Mouse (Mus musculus): ENCODE results near the gene Ntn5.

- TF ChIP-seq CTCF (IDR thresholded peaks at IDR 0.05; ENCODE audit: low read depth, low read length): no peak
- TF ChIP-seq POLR2A (IDR thresholded peaks at IDR 0.05; ENCODE audit: borderline replicate concordance, low read depth, low read length): no peak
These were observed 30.8 kb downstream of the Ntn5 start for GRCm38 (mm10) chr7:45714630-45715089.

Data from bone marrow macrophage, adult 2 months (primary cell).